Mouse (Mus musculus) thymus, adult 18-20 months (tissue): ENCODE data around the gene Erbb4.

Source experiments
- DNase-seq, 2 experiments: peaks; one replicate each; pipeline ENCODE4 v3.0.0; 2022; ENCODE audit warnings: mixed read lengths in 2 of 2

The Erbb4 gene

DNA sequence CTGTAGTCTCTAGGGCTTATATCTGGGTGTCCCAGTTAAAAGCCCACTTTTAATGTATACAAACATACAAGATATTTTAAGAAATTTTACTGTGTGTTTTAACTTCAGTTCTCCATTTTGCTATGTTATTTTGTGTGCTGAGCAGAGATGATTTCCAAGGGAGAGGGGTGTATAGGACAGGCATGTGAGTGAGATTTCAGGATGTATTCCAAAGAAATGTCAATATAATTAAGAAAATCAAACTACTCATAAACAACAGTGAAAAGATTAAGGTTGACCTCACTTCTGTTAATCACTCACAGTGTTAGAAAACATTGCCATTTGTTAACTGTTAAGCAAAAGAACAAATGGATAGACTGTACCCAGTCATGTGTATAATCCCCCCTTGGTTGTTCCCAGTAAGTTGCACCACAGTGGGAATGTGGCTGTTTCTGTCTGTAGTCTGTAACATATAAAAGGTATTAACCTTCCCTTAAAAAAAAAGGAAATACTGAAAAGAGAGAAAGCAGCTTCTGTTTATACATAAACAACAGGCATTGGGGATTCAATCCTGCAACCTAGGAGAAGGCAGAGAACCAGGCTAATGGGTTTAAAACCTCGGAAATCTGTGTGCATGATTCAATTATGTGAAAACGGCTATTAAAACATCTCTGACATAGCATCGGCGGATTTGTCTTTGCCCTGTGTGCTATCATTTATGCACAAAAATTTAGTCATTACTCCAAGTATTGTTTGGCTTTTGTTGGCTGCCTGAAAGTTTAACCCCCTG lies 84.5 kb downstream of the Erbb4 start:
- no peak for DNase-seq

DNA sequence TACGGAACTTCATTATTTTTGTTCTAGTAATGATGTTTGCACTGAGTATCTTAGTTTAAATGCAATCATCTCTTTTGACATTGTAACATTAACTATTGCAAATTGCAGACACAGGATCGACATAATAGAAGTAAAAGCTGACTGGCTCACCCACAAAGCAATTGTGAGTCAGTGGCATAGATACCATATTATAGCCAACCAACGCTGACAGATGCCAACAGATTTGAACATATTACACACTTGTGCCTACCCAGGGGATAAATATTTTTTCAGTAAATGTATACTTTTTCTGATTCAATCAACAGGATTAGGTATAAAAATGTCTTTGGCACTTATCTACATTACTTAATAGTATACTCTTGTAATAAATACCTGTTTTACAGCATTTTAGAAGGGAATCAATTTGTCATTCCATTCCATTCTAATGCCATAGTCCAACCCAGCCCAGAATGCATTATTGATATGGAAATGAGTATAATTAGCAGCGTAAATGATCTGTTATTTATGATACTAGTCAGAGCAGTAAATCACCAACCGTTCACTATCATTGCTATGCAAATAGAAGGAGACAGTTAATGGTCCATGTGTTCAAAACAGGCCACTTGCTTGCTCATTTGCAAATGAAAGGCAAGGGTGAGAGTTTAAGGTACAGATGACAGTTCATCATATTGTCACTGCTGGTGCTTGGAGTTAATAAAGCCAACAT lies 97.9 kb downstream of the Erbb4 start:
- no peak for DNase-seq

DNA sequence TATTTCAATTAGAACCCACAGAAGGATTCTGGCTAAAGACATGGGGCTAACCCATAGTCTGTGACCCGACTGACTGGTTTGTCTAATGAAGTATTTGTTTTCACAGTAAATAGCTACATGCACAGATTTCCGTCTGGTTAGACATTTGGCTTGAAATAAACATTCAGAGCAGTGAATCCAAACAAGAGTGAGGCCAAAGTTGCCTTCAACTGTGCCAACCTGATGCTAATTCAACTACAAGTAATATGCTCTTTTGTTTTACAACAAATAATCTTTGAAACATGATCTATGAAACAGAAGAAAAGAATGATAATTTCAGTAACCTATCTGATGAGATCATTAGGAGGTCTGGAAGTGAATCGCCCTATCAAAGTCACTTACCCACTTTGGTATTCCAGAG lies 106.5 kb downstream of the Erbb4 start:
- DNase-seq = no peak

GRCm38 (mm10) chr1:68979251-68979650 lies 128.6 kb downstream of the Erbb4 start:
- DNase-seq = no peak

- DNase-seq = no peak
Measured at GRCm38 (mm10) chr1:68978571-68978970, 129.3 kb downstream of the Erbb4 start.

GRCm38 (mm10) chr1:68973355-68974127 lies 134.3 kb downstream of the Erbb4 start:
- DNase-seq = no peak

DNA sequence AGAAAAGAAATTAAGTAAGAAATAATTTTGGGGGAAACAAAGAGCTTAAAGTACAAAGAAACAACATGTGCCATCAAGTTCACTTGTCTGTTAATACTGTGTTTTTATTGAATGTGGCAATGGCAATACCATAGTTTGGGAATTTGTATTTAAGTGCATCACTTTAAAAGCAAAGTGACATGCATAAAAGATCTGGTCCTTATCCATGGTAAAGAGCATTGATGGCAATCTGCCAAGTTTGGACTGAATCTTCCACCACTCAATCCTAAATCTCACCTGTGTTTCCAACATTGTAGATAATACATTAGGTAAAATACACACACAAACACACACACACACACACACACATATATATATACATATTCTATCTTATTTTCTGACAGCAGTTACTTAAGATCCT lies 143.7 kb downstream of the Erbb4 start:
- no peak for DNase-seq

DNA sequence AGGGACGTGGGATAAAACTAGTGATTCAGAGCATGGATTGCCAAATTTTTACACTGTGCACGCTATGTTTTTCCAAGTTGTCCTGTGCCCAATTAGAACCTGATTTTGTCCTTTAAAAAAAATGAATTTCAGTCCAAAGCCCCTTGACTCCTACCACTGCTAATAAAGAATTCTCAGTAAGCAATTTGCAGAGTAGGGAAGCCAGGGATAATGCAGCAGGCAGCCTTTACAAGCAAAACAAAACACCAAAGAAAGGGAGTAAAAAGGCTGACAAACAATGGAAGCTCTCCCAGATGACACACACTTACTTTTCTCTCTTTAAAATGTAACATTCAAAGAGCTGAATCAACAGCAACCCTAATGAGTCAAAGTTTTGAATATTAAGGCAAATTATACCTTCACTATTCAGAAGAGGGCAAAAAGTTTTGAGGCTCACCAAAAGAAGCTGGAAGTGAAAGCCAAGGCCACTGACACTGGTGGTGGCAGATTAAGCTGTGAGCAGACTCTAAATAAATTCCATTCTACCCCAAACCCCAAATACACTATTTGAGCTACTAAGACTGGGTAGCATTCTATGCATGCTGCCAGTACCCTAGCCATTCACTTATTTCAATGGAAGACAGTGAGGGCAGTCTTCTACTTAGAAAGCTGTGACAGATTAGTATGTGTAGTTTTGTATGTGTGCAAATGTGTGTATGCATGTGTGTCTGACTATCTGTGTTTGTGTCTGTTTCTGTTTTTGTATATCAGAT lies 146.3 kb downstream of the Erbb4 start:
- DNase-seq = no peak

DNA sequence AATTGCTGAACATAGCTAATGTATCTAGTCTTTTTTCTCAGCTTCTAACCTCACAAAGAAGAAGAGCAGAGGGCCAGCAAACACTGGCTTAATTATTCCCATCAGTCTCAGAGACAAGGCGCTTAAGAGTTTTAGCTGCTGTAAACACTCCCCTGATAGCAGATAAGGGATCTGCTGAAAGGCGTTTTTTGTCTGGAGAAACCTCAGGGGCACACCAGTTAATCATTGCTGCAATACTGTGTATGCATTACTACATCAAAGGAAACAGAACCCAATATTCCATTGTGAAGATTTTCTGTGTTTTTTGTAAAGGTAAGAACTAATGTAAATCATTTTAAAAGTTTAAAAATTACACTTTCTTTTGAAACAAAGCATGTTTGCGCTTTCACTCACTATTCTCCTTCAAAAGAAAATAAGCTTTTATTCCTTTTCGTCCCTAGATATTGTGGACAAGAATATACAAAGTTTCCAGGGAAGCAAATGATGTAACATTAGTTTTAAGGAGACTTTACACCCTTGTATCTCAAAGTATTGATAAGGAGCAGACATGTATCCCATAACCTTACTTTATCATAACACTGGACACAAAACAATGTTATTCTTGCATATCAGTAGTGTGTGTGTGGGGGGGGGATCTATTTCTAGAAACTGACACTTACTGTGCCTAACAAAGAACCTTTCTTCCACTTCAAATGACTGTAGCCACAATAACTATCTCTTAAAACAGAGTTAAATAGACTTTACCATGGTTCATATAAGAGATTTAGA lies 150.9 kb downstream of the Erbb4 start:
- no peak for DNase-seq

DNA sequence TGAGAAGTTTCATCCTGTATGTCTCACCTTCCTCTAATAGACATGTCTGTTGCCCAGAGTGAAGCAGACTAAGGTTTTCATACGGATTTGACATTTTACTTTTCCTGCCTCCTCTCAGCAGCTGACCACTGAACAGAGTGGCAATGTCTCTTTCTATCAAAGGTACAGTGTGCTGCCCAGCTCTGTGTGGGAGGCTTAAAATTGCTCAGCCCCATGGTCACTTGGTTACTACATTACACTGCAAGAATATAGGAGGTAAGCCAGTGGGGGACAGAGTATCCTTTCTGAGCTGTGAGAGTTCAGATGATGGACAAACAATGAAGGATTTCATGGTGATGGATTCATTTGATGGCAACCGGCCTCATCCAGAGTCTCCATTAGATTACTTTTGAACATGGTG lies 152.4 kb downstream of the Erbb4 start:
- no peak for DNase-seq

DNA sequence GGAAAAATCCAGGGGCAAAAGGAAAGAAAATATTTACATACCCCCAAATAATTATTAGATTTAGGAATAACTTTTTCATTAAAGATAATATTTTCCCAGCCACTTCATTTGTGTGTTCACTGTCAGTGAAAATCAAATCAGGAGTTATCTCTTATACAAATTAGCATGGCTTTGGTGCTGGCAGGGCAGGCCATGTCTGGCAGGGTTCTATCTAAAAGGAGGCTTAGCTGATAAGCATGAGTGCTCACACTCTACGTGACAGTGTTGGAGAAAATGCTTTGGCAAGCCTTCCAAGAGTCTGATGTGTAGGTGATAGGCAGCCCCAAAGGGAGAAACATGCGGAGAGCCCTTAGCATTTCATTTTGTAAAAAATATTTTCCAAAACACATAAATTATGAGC lies 164.7 kb downstream of the Erbb4 start:
- no peak for DNase-seq

- DNase-seq = no peak
Measured at GRCm38 (mm10) chr1:68934804-68935203, 173.1 kb downstream of the Erbb4 start.

DNA sequence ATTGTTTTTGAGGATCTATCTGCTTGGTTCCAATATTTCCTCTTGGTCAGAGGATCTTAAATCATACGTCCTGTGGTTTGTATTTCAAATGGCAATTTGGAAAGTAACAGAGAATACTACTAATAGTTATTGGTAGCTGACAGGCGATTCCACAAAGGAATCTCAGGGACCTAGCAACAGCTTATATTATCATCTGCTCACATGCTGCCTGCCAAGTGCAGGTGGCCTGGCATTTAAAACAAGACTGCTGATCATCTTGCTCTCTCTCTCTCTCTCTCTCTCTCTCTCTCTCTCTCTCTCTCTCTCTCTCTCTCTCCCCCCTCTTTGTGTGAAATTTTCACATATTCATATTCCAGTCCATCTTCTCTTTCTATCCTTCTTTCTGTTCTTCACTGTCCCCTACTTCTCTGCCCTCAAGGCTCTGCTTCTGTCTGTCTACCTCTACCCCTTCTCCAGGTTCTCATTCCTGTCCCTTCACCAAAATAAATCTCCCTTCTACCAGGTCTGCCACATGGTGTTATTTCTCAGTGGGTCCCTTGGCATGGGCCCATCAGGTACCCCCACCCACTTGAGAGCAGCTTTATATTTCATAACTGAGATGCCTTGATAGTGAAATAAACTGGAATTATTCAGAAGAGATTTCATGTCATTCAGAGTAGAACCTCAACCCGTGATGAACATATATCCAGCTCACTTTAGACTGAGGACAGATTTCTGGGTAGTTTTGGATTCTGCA lies 174.4 kb downstream of the Erbb4 start:
- DNase-seq = no peak

DNA sequence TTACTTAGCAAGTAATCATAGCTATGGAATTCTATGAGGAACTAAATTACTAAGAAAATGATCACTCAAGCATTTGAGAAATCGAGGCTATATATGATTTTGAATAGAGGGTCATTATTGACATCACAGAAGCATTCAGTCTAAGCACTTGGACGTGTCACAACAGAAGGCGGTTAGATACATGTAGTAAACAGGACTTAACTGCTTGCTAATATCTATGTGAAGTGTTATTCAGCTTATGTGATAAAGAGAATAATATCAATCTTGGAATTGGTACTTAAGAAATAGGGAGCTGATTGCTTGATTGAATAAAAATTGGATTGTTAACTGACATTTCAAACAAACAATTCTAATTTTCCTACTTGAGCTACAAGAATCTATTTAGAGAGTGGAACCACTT lies 190.0 kb downstream of the Erbb4 start:
- DNase-seq = no peak

- no peak for DNase-seq
Measured at GRCm38 (mm10) chr1:68892041-68892440, 215.8 kb downstream of the Erbb4 start.

DNA sequence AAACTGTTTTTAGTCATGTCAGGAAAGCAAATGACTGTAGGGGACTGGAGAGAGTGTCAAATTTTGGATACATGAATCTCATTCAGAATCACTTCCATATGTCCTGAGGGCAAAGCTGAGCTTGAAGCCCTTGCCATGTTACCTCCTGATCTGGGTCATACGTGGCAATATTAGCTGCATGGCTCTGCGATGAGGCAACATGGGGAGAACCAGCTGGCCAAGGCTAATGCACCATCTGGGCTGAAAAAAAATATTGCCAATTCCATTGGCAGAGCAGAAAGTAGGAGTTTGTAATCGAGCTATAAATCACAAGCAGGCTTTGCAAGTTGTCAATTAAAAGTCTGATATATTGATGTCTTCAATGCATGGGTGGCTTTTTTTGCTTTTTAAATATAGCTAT lies 221.0 kb downstream of the Erbb4 start:
- no peak for DNase-seq

GRCm38 (mm10) chr1:68874954-68875353 lies 232.9 kb downstream of the Erbb4 start:
- no peak for DNase-seq

DNA sequence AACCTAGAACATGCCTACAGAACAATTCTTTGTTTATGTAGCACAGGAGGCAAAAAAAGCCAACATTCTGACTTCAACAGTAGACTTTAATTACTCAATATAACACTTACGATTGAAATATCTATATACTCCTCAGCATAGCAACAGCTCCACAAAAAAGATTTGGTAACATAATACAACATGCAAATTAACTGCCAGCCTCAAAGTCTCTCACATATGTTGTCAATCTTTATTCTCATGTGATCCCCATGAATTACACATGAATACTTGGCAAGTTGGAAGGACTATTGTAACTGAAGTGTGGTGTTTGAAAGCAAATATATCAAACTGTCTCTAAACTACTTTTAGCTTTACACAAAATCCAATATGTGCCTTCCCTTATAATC lies 234.2 kb downstream of the Erbb4 start:
- DNase-seq = no peak

DNA sequence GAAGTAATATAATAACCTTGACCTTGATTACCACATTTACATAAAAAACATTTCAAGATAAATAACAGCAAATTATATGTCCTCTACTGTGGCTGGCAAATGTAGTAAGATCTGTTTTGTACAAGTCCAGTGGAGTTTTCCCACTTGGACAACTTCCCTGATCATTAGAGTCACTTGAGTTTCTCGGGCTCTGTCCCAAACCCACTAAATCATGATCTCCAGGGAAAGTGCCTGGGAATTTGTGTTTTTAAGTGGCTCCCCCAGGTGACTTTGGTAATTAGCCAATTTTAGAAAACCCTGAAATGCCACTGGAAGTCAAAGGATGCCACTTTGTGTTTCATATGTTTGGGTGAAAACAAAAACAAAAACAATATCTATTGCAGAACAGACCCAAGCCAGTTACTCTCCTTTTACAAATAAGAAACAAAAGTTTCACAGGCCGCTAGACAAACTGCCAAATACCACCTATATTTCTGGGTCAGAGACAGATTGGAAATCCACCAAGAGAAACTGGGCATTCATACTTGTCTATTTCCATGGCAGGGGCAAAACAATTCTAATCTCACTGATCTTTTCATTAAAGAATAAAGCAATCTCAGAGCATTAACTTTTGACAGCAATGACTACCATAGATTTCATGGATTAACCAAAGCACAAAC lies 234.8 kb downstream of the Erbb4 start:
- DNase-seq = no peak

DNA sequence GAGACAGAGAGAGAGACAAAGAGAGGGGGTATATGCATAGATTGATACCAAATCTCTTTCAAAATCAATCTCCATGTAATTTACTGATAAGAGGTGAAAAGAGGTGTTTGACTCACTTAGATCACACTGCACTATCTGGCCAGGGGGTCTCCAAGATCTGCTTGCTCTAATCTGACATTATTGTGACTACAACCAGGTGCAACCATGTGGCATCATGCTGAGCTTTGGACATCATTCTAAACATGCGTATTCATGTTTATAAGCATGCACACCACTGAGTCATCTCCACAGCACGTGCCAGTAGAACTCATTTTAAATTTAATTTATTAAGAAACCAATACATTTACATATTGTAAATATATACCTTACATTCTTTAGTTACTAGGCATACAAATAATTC lies 247.5 kb downstream of the Erbb4 start:
- DNase-seq = no peak

- DNase-seq = no peak
Measured at GRCm38 (mm10) chr1:68859480-68859879, 248.4 kb downstream of the Erbb4 start.
